Mouse (Mus musculus) cerebellum, adult 9-10 months (tissue): ENCODE results near the gene Prss8.

ENCODE experiments used
- DNase-seq: peaks from one replicate; pipeline ENCODE4 v3.0.0; 2022

Gene Prss8

GRCm38 (mm10) chr7:127927726-127928125, 2.2 kb downstream of the Prss8 start:
- DNase-seq: no peak

GRCm38 (mm10) chr7:127926846-127927245, 3.1 kb downstream of the Prss8 start:
- no peak for DNase-seq

DNA sequence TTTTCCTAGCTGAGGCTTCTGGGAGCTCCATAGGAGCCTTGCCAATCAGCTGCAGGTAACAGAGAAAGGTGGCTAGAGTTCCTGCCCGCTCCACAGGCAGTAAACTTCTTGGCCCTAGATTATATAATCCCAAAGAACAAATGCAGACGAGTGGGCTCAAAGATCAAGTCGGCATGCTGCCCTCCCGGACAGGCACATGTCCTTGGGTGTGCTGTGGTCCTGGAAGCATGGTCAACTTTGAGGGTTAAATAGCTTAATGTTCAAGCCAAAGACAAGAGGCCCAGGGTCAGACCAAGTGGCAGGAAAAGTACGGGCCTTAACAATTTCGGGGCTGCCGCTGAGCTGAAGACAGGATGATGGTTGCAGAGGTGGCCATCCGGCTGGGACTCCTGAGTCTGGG, 3.8 kb downstream of the Prss8 start:
- DNase-seq: no peak

GRCm38 (mm10) chr7:127925252-127925651, 4.7 kb downstream of the Prss8 start:
- DNase-seq: no peak

GRCm38 (mm10) chr7:127923714-127924113, 6.2 kb downstream of the Prss8 start:
- no peak for DNase-seq

DNA sequence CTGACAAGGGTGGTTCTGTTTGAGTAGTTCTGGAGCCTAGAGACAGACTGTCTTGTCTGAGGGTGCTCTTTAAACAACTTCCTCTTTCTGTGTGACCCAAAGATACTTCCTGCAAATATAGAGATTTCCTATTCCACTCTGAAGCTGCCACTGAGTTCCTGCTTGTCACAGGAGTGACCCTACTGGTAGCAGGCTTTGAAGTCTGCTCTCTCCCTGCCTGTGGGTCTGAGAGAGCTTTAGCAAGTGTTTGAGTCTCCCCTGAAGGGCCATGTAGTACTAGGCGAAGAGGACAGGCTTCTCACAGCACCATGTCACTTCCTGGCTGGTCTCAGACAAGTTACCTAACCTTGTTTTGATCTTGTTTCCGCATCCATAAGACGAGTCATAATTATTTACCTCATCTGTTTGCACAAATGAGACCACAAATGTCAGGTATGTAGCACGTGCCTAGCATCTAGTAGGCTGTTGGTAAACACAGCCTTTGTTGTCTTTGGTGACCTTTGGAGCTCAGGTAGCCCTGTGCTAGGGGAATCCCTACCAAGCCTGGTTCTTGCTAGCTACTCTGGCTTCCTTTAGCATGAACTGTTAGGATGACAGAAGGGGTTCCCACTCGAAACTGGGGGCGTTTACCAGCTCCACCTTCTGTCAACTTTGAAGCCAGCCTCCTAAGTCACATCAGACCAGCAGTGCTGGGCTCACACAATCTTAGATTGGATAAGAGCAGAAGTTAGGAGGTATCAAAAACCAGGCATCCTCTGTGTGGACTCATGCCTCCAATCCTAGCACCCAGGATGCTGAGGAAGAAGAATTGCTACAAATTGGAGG, 7.2 kb downstream of the Prss8 start:
- DNase-seq: no peak

- no peak for DNase-seq
These were observed 8.4 kb downstream of the Prss8 start for GRCm38 (mm10) chr7:127921516-127921915.

DNA sequence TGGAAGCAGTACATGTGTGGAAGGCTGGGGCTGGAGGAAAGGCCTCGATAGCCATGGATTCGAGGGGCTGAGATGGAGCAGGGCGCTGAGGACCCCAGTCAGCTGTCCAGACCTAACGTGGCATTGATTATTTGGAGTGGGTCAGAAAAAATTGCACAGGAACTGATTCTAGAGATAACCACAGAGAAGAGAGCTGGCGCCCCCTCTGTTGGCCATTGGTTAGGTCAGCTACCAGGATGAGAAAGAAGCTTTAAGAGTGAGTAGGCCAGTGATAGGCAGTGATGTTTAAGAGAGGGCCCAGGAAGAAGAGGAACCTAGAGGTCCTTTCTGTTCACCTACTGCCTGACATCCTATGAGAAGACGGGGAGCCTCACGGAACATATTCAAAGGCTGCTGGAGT, 10.6 kb downstream of the Prss8 start:
- no peak for DNase-seq

- no peak for DNase-seq
These were observed 11.7 kb downstream of the Prss8 start for GRCm38 (mm10) chr7:127918203-127918602.

DNA sequence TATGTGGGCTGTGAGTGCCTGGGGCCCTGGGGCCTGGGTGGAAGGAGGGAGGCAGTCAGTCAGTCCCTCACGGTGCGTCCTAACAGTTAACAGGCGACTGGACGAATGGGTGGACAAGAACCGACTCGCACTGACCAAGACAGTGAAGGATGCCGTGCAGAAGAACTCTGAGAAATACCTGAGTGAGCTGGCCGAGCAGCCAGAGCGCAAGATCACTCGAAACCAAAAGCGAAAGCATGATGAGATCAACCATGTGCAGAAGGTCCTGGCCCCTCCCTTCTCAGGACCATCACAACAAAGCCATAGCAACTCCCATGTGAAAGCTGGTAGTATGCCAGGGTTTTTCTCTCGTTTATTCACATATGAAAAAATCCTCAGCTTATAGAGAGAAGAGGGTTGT, 14.6 kb downstream of the Prss8 start:
- DNase-seq: no peak

- DNase-seq: no peak
These were observed 17.0 kb downstream of the Prss8 start for GRCm38 (mm10) chr7:127912938-127913337.

GRCm38 (mm10) chr7:127912190-127912871, 17.6 kb downstream of the Prss8 start, which contains the start of gene Kat8:
TSS of gene Kat8 (plus strand) at chr7:127912516.
- DNase-seq: peak; percentile 88

DNA sequence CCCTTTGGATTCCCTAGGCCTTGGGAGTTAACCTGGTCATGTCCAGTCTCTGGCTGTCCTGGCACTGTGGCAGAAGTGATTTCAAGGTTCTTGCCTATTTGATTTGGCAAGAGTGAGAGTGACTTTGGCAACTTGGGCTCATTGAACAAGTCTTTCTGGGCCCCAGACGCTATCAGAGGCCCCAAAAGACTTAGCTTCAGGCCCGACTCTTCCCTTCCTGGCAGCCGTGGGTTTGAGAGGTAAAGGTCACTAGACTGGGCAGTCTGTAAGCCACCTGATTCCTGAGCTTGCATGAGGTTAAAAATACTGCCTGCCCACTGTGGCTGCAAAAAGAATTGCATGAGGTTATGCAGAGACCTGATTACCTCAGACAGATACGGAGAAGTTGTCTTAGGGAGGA, 21.2 kb downstream of the Prss8 start:
- no peak for DNase-seq

- no peak for DNase-seq
These were observed 22.0 kb downstream of the Prss8 start for GRCm38 (mm10) chr7:127907939-127908338.

- DNase-seq: peak; percentile 80
These were observed 25.7 kb downstream of the Prss8 start, which contains the start of gene Bckdk for GRCm38 (mm10) chr7:127903971-127904796. TSS of gene Bckdk (plus strand) at chr7:127904082.

DNA sequence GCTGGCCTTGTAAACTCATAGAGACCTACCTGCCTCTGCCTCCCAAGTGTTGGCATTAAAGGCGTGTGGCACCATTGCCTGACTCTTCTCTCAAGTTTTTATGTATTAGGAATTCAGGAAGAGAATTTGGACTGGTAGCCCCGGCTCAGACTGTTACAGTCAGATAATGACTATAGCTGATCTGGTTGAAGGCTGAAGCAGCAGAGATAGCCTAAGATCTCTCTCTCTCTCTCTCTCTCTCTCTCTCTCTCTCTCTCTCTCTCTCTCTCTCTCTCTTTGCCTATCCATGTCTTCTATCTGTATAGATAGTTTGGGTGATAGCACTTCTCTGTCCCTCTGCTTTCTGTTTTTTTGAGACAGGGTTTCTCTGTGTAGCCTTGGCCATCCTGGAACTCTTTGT, 28.1 kb downstream of the Prss8 start:
- DNase-seq: no peak

GRCm38 (mm10) chr7:127899997-127900396, 29.9 kb downstream of the Prss8 start:
- DNase-seq: no peak

GRCm38 (mm10) chr7:127898179-127898956, 31.5 kb downstream of the Prss8 start:
- no peak for DNase-seq

DNA sequence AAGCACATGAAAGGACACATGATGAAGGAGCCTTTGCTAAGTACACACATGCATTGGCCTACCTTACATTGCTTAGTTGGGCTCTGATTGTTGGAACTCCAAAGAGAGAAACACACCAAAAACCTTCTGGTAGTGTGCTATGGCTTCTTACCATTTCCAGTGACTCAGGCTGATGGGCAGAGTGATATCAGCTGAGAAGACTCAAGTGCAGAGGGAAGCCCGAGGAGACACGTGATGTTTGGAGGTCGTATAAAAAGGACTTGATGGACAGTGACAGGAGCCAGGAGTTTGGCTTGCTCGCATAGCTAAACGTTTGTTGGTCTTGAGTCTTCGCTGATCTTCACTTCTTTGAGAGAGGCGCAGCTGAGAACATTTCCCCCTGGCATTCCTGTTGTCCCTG, 32.4 kb downstream of the Prss8 start:
- no peak for DNase-seq

GRCm38 (mm10) chr7:127896384-127896783, 33.5 kb downstream of the Prss8 start:
- peak; percentile 85 for DNase-seq

DNA sequence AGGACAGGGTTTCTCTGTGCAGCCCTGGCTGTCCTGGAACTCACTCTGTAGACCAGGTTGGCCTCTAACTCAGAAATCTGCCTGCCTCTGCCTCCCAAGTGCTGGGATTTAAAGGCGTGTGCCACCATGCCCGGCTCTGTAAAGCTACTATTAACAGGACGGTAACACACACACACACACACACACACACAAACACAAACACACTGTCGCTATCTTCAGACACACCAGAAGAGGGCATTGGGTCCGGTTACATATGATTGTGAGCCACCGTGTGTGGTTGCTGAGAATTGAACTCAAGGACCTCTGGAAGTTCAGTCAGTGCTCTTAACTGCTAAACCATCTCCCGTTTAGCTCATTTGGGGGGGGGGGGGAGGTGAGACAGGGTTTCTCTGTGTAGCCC, 34.0 kb downstream of the Prss8 start:
- peak; percentile 53 for DNase-seq

GRCm38 (mm10) chr7:127895442-127895841, 34.5 kb downstream of the Prss8 start, which contains the start of the genes Gm21974 and Vkorc1:
TSS of gene Gm21974 (minus strand) at chr7:127895454.
TSS of gene Vkorc1 (minus strand) at chr7:127895617.
- peak; percentile 99 for DNase-seq
